Mouse (Mus musculus): ENCODE data around the gene Tacr2. TPM values are rescaled to one million over a fixed set of nuclear protein-coding genes. Genes with fewer than 3 reads are reported as not detected.

Tacr2 gene
- polyA plus RNA-seq, 1 experiment from 2014 or later: not detected

DNA sequence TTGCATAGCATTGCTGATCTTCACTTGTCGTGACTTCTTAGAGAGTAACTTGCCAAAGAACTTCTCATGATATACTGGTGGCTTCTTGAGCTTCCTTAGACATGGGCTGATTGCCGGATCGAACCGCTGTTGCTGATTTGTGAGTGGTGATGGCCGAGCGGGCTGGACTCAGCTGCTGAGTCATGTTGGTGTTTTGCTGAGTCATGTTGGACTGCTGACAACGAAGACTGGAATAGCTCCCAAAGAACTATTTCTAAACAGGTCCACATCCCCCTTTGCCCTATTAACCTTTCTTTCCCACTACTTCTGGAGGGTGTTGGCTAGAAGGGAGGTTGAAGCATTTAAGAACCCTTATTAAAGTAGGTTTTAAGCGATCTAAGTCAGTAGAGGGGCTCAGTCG, 8.2 kb upstream of the Tacr2 start:
- no peak overlapping the region for H3K9ac ChIP-seq (replicated peaks)
- no peaks in the 10 kb centered on the region for H3K27me3 ChIP-seq
- H3K4me2 ChIP-seq (replicated peaks): no peak overlapping the region
- WGBS: 89% methylated on average over 9 of the region's 9 CpGs
- H3K9me3 ChIP-seq: no peaks in the 10 kb centered on the region
- no peak overlapping the region for H3K4me3 ChIP-seq
- H3K4me1 ChIP-seq: 0 out of 2 replicates have a peak, but pooled peaks cover 2% of the 10 kb centered on the region
- no peak for ATAC-seq (replicated peaks)
- H3K27ac ChIP-seq (replicated peaks): no peak overlapping the region
- no peaks in the 10 kb centered on the region for H3K36me3 ChIP-seq

DNA sequence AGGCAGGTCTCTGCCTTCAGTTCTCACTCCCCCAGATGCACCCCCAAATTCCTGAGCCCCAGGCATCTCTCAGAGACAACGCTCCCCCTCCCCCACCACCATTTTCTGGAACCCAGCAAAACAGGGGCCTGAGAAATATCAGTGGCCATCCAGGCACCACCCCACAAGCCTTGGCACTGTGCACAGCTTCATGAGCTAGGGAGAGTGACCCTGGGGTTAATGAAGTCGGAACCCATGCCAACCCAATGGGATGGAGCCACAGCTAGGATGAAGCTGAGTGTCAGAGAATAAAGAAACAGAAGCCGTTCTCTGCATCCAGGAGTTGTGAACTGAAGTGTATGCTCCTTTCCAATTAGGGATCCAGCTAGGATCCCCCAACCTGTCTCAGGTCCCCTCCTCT, 5.1 kb upstream of the Tacr2 start:
- Histone ChIP-seq H3K27ac (replicated peaks) (no peak overlapping the region), H3K4me2 (replicated peaks) (no peak overlapping the region), H3K9ac (replicated peaks) (no peak overlapping the region), H3K27me3 (no peaks in the 10 kb centered on the region), H3K36me3 (no peaks in the 10 kb centered on the region), H3K4me3 (no peak overlapping the region), H3K9me3 (no peaks in the 10 kb centered on the region), H3K4me1 (0 out of 2 replicates have a peak, but pooled peaks cover 2% of the 10 kb centered on the region)
- 61% methylated on average over 3 of the region's 3 CpGs for WGBS
- no peak for ATAC-seq (replicated peaks)

DNA sequence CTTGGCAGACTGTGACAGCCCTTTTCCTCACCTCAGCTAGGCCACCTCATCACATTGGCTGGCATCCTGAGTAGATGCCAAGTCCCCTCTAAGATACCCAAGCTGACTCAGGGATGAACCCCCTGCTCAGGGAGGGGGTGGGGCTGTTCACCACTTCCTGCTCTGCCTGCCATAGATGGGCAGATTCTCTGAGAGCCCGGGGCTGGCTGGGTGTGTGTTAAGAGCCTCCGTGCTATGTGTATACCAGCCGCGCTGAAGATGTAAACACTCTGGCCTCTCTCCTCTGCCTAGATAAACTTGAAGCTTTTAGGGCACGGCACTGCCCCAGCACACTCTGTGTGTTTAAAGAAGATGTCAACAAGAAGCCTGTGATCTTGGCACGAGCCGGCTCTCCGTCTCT, 4.4 kb upstream of the Tacr2 start:
- Histone ChIP-seq H3K36me3 (no peaks in the 10 kb centered on the region), H3K27me3 (no peaks in the 10 kb centered on the region), H3K27ac (replicated peaks) (no peak overlapping the region), H3K4me2 (replicated peaks) (no peak overlapping the region), H3K4me1 (0 out of 2 replicates have a peak, but pooled peaks cover 2% of the 10 kb centered on the region), H3K4me3 (no peak overlapping the region), H3K9me3 (no peaks in the 10 kb centered on the region), H3K9ac (replicated peaks) (no peak overlapping the region)
- 59% methylated on average over 8 of the region's 8 CpGs for WGBS
- ATAC-seq (replicated peaks): no peak

DNA sequence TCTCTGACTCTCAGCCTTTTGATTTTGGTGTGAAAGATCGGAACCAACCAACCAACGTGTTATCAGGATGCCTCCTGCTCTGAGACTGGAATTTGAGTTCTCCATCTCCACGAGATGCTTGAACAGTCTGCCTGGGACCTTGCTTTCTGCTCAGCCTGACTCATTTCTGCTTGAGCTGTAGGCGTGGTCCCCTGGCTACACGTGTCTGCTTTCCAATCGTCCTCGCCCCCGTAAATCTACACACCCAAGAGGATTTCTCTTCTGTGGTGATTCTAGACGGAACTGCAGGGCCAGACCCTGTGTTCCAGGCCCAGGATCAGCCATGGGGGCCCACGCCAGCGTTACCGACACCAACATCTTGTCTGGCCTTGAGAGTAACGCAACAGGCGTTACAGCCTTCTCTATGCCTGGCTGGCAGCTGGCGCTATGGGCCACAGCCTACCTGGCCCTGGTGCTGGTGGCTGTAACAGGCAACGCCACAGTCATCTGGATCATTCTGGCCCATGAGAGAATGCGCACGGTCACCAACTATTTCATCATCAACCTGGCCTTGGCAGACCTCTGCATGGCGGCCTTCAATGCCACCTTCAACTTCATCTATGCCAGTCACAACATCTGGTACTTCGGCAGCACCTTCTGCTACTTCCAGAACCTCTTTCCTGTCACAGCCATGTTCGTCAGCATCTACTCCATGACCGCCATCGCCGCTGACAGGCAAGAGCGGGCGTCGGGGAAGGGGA, 428 bp downstream of the Tacr2 start:
- ATAC-seq (replicated peaks): no peak
- H3K9me3 ChIP-seq: no peaks in the 10 kb centered on the region
- no peaks in the 10 kb centered on the region for H3K27me3 ChIP-seq
- H3K36me3 ChIP-seq: no peaks in the 10 kb centered on the region
- no peak overlapping the region for H3K4me3 ChIP-seq
- 91% methylated on average over 27 of the region's 27 CpGs for WGBS
- H3K4me1 ChIP-seq: no peaks in the 10 kb centered on the region
- H3K4me2 ChIP-seq (replicated peaks): no peak overlapping the region
- H3K9ac ChIP-seq (replicated peaks): no peak overlapping the region
- H3K27ac ChIP-seq (replicated peaks): no peak overlapping the region

DNA sequence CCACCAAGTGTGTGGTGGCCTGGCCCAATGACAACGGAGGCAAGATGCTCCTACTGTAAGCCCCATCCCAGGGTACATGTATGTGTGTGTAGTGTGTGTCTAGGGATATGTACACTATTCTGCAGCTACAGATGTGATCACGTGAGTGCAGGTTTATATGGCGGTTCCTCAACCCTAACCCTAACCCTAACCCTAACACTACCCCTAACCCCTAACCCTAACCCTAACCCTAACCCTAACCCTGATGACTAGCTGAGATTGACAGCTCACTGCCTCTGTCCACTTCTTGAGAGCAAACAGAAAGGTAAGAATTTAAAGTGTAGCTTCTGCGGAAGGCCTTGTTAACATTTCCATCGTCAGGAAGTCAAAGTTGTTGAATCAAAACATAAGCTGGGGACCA, 6.1 kb downstream of the Tacr2 start:
- Histone ChIP-seq H3K27me3 (no peaks in the 10 kb centered on the region), H3K4me1 (no peaks in the 10 kb centered on the region), H3K9ac (replicated peaks) (no peak overlapping the region), H3K4me3 (no peak overlapping the region), H3K36me3 (no peaks in the 10 kb centered on the region), H3K27ac (replicated peaks) (no peak overlapping the region), H3K4me2 (replicated peaks) (no peak overlapping the region), H3K9me3 (no peaks in the 10 kb centered on the region)
- ATAC-seq (replicated peaks): no peak
- 91% methylated on average over 5 of the region's 5 CpGs for WGBS

DNA sequence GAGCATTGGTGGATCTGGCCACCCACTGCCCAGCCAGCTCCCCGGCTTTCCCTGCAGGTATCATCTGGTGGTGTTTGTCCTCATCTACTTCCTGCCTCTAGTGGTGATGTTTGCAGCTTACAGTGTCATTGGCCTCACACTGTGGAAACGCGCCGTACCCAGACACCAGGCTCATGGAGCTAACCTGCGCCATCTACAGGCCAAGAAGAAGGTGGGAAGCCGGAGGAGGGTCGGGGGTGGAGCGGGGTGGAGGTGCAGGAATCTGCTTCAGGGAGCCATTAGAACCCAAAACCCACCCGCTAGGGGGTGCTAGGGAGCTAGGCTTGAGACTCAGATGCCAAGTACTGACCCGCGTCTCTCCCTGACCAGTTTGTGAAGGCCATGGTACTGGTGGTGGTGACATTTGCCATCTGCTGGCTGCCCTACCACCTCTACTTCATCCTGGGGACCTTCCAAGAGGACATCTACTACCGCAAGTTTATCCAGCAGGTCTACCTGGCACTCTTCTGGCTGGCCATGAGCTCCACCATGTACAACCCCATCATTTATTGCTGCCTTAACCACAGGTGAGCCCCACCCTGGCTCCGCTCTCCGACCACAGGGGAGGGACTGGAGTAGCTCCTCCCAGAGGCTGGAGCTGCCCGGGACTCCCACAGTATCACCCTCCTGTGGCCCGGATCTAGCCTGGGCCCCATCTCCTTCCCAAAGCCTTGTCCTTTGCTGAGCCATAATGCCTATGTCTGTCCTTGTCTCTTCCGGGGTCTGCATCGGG, 9.1 kb downstream of the Tacr2 start:
- Histone ChIP-seq H3K9ac (replicated peaks) (no peak overlapping the region), H3K27me3 (no peaks in the 10 kb centered on the region), H3K9me3 (no peaks in the 10 kb centered on the region), H3K4me3 (no peak overlapping the region), H3K36me3 (no peaks in the 10 kb centered on the region), H3K4me1 (no peaks in the 10 kb centered on the region), H3K27ac (replicated peaks) (no peak overlapping the region), H3K4me2 (replicated peaks) (no peak overlapping the region)
- WGBS: 16% methylated on average over 18 of the region's 18 CpGs
- peak; percentile 74 for ATAC-seq (replicated peaks)

DNA sequence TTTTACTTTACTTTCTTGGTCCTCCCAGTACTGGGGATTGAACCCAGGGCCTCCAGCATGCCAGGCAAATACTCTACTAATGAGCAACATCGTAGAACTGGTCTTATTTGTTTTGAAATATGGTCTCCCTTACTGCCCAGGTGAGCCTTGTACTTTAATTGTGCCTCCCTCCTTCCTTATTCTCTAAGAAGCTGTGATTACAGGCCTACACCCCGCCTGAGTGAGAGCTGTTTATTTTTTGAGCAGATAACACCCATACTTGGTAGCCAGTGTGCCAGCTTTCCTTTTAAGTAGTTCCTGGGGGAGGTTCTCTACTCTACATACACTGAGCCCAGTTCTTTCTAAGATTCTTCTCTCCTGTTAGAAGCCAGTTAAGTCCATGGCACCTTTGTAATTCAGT, 12.1 kb downstream of the Tacr2 start:
- Histone ChIP-seq H3K4me2 (replicated peaks) (no peak overlapping the region), H3K9me3 (no peaks in the 10 kb centered on the region), H3K4me1 (no peaks in the 10 kb centered on the region), H3K27me3 (no peaks in the 10 kb centered on the region), H3K27ac (replicated peaks) (no peak overlapping the region), H3K9ac (replicated peaks) (no peak overlapping the region), H3K4me3 (no peak overlapping the region), H3K36me3 (peaks cover 5% of the 10 kb centered on the region)
- WGBS: 71% methylated on average over 2 of the region's 2 CpGs
- no peak for ATAC-seq (replicated peaks)

DNA sequence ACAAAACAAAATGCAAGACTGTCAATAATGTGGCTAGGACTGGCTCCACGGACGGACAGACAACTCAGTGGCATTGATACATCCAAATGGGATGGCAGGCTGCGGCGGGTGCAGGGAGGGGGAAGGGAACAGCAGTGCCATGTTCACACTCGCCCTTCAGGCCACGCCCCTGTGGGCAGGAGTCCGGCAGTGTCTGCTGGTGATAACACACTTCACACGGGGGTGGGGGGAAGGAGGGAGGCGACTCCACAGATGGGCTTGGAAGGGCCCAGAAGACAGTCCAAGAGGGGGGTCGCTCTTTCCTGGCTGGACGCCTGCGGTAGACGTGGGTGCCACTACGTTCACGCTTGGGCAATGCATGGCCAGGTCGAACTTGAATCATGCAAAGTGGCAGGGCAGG, 17.0 kb downstream of the Tacr2 start:
- H3K4me3 ChIP-seq: no peak overlapping the region
- H3K9ac ChIP-seq (replicated peaks): no peak overlapping the region
- no peaks in the 10 kb centered on the region for H3K27me3 ChIP-seq
- H3K4me1 ChIP-seq: no peaks in the 10 kb centered on the region
- H3K9me3 ChIP-seq: no peaks in the 10 kb centered on the region
- peaks cover 20% of the 10 kb centered on the region for H3K36me3 ChIP-seq
- WGBS: 89% methylated on average over 16 of the region's 16 CpGs
- no peak overlapping the region for H3K27ac ChIP-seq (replicated peaks)
- H3K4me2 ChIP-seq (replicated peaks): no peak overlapping the region
- no peak for ATAC-seq (replicated peaks)

DNA sequence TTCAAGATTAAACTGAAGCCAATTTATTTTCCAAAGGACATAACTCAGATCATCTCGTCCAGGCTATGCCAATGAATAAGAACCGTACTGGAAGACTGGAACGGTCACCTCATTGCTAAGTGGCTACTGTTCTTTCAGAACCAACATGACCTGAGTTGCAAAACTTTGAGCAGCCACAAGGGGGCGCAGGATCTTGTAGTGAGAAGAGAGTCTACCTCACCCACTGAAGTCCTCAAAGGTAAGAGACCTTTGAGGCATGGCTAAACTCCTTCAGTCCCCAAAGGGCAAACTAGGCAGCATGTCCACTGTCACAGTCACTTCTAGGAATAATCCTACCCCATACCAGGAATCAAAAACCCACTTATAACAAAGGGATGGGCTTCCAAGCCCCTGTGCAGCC, 23.0 kb downstream of the Tacr2 start:
- Histone ChIP-seq H3K9ac (replicated peaks) (no peak overlapping the region), H3K36me3 (peaks cover 23% of the 10 kb centered on the region), H3K4me2 (replicated peaks) (no peak overlapping the region), H3K4me1 (no peaks in the 10 kb centered on the region), H3K27ac (replicated peaks) (no peak overlapping the region), H3K27me3 (no peaks in the 10 kb centered on the region), H3K9me3 (no peaks in the 10 kb centered on the region), H3K4me3 (no peak overlapping the region)
- ATAC-seq (replicated peaks): no peak
- WGBS: 43% methylated on average over 4 of the region's 4 CpGs

DNA sequence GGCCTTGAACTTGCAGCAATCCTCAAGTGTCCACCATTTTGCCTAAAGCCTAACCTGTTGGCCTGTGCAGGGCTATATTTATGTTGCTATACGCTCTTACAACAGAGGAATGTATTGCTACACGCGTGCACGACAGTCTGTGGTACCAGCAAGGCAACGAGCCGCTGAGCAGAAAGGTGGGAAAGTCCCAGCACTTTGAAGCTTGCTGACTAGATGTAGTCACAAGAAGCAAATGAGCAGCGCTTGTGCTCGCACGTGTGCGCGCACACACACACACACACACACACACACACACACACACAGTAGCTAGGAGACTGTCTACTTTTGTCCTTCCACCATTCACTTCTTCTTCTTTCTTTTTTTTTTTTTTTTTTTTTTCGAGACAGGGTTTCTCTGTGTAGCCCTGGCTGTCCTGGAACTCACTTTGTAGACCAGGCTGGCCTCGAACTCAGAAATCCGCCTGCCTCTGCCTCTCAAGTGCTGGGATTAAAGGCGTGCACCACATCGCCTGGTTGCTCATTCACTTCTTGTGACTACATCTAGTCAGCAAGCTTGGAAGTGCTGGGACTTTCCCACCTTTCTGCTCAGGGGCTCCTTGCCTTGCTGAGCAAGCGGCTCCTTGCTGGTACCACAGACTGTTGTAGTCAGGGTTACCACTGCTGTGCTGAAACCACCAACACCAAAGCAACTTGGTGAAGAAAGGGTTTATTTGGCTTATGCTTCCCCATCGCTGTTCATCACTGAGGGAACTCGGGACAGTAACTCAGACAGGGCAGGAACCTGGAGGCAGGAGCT, 25.5 kb downstream of the Tacr2 start:
- Histone ChIP-seq H3K36me3 (peaks cover 31% of the 10 kb centered on the region), H3K4me2 (replicated peaks) (no peak overlapping the region), H3K4me3 (no peak overlapping the region), H3K27me3 (no peaks in the 10 kb centered on the region), H3K9ac (replicated peaks) (no peak overlapping the region), H3K9me3 (no peaks in the 10 kb centered on the region), H3K27ac (replicated peaks) (no peak overlapping the region), H3K4me1 (no peaks in the 10 kb centered on the region)
- no peak for ATAC-seq (replicated peaks)
- WGBS: 94% methylated on average over 18 of the region's 19 CpGs

DNA sequence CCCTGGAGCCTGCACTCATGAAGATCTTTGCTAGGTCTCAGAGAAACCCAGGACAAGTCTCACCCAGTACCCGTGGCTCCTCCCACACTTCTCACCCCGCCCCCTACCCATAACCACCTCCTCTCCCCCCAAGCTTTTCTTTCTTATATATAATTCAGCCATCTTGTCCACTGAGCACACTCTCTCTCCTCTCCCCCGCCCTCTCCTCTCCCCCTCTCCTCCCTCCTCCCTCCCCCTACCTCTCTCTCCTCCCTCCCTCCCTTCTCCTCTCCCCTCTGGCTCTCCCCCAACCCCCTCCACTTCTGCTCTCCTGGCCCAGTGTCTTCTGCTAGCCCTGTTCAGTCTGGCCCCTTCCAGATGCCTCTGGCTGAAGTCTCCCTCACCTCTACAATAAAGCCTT, 26.8 kb downstream of the Tacr2 start:
- Histone ChIP-seq H3K4me1 (no peaks in the 10 kb centered on the region), H3K36me3 (peaks cover 34% of the 10 kb centered on the region), H3K9me3 (no peaks in the 10 kb centered on the region), H3K27ac (replicated peaks) (no peak overlapping the region), H3K4me3 (no peak overlapping the region), H3K4me2 (replicated peaks) (no peak overlapping the region), H3K27me3 (no peaks in the 10 kb centered on the region), H3K9ac (replicated peaks) (no peak overlapping the region)
- 67% methylated on average over 3 of the region's 3 CpGs for WGBS
- ATAC-seq (replicated peaks): no peak

DNA sequence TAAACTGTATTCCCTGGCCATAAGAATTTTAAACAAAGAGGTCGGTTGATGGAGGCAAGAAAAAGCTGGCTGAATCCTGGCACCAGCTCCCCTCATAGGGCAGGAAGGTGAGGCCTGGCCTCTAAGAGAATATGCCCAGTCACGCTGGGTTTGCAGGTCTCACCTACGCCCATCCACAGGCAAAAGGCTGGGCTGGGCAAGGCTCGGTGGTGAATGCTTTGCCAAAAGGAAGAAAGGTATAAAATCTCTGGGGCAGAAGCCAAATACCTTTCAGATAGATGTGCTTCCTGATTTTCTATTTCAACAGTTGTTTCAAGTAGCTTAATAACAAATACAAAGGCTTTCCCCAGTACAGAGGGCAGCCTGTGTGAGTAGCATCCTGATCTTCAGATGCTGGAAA, 27.4 kb downstream of the Tacr2 start:
- Histone ChIP-seq H3K36me3 (peaks cover 34% of the 10 kb centered on the region), H3K9ac (replicated peaks) (no peak overlapping the region), H3K4me3 (no peak overlapping the region), H3K27ac (replicated peaks) (no peak overlapping the region), H3K27me3 (no peaks in the 10 kb centered on the region), H3K4me2 (replicated peaks) (no peak overlapping the region), H3K9me3 (no peaks in the 10 kb centered on the region), H3K4me1 (no peaks in the 10 kb centered on the region)
- ATAC-seq (replicated peaks): no peak
- 82% methylated on average over 4 of the region's 4 CpGs for WGBS
